ENCODE assay signal across 15 mouse cellular contexts in the genomic region with DNA sequence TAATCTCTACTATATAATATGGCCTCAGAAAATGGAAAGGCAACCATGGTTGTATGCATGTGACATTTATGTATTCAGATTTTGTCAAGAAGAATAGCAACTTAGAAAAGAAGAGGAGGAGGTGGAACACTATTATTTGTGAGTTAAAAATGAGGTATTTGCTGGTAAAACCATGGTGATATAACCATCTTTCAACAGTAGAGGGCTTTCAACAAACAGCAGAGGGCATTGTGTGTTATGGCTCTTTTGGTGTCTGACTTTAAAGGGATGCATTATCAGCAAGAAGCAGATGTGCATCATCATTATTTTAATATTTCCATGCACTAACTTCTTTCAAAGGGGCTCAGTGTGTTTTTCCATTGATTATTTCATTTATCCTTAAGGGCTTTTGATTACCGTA.
"Had no signal": no experiment of that assay in that cellular context is flagged by ENCODE, and none has a peak within 500 bp of the region (broad histone marks: within the 10 kb centered on the region; RNA-seq: fewer than 3 reads in every experiment).

No protein-coding gene starts in this region.

- DNase-seq: kidney, adult 8-10 months; kidney, postnatal 4 days; lung, embryonic 14.5 days; lung, postnatal 10 days; lung, postnatal 4 days; right cerebral cortex, postnatal 25 days; thymus, adult 18-20 months; thymus, postnatal 36 days had no signal

- H3K4me2 ChIP-seq: intestine, embryonic 15.5 days; limb, embryonic 15.5 days; liver, embryonic 12.5 days; lung, embryonic 14.5 days; midbrain, embryonic 11.5 days; midbrain, embryonic 15.5 days had no signal

- H3K4me3 ChIP-seq: intestine, embryonic 15.5 days; left cerebral cortex, adult 2 months; limb, embryonic 15.5 days; liver, embryonic 12.5 days; midbrain, embryonic 15.5 days had no signal

- H3K4me1 ChIP-seq: intestine, embryonic 15.5 days; limb, embryonic 15.5 days; liver, embryonic 12.5 days; midbrain, embryonic 15.5 days had no signal

- H3K27me3 ChIP-seq: intestine, embryonic 15.5 days; limb, embryonic 15.5 days; liver, embryonic 12.5 days; midbrain, embryonic 15.5 days had no signal

- H3K9ac ChIP-seq: intestine, embryonic 15.5 days; limb, embryonic 15.5 days; liver, embryonic 12.5 days; lung, embryonic 14.5 days; midbrain, embryonic 15.5 days had no signal

- H3K27ac ChIP-seq: intestine, embryonic 15.5 days; kidney, postnatal 0 days; left cerebral cortex, adult 2 months; limb, embryonic 15.5 days; liver, embryonic 12.5 days; midbrain, embryonic 15.5 days had no signal

- ATAC-seq: intestine, embryonic 15.5 days; liver, embryonic 12.5 days; midbrain, embryonic 15.5 days had no signal

- H3K36me3 ChIP-seq: intestine, embryonic 15.5 days; limb, embryonic 15.5 days; liver, embryonic 12.5 days; midbrain, embryonic 15.5 days had no signal

- H3K9me3 ChIP-seq: intestine, embryonic 15.5 days; limb, embryonic 15.5 days; liver, embryonic 12.5 days; midbrain, embryonic 15.5 days had no signal
